Mouse (Mus musculus) cortical plate, adult 2 months (tissue): ENCODE data around the gene Pcolce. TPM values are rescaled to one million over a fixed set of nuclear protein-coding genes. Genes with fewer than 3 reads are reported as not detected.

Experiments
- H3K27ac ChIP-seq: fragments of 200-500 bp; 2 replicates; pipeline ENCODE4 v1.5.1; 2012; ENCODE audit warnings: low read length, control low read depth, inconsistent platforms; ENCODE audit not compliant: insufficient read depth
- H3K4me1 ChIP-seq: fragments of 200-500 bp; 2 replicates; pipeline ENCODE4 v1.6.1; 2011; ENCODE audit warnings: low read length; ENCODE audit not compliant: control insufficient read depth, insufficient read depth
- H3K4me3 ChIP-seq: fragments of 200-500 bp; 2 replicates; pipeline ENCODE4 v1.5.1; 2011; ENCODE audit warnings: mild to moderate bottlenecking, low read length, control low read depth; ENCODE audit not compliant: insufficient read depth
- CTCF ChIP-seq: fragments of 200-500 bp; IDR thresholded peaks from 2 replicates; pipeline ENCODE4 v1.5.1; 2011; ENCODE audit warnings: mild to moderate bottlenecking, control low read depth, low read length; ENCODE audit not compliant: insufficient read depth; ENCODE audit errors: extremely low read depth
- POLR2A ChIP-seq: fragments of 200-500 bp; IDR thresholded peaks from 2 replicates; pipeline ENCODE4 v1.6.1; 2011; ENCODE audit warnings: mild to moderate bottlenecking, low read length, control low read depth; ENCODE audit not compliant: insufficient read depth; ENCODE audit errors: extremely low read depth
- polyA plus RNA-seq: library from polyadenylated mRNA; depleted of rRNA; stranded (reverse); fragments of >200 nt; gene quantifications from 2 replicates; pipeline ENCODE4 v1.2.3, GENCODE M21; 2012

Pcolce gene
- polyA plus RNA-seq, 1 experiment = 13.6 TPM

DNA sequence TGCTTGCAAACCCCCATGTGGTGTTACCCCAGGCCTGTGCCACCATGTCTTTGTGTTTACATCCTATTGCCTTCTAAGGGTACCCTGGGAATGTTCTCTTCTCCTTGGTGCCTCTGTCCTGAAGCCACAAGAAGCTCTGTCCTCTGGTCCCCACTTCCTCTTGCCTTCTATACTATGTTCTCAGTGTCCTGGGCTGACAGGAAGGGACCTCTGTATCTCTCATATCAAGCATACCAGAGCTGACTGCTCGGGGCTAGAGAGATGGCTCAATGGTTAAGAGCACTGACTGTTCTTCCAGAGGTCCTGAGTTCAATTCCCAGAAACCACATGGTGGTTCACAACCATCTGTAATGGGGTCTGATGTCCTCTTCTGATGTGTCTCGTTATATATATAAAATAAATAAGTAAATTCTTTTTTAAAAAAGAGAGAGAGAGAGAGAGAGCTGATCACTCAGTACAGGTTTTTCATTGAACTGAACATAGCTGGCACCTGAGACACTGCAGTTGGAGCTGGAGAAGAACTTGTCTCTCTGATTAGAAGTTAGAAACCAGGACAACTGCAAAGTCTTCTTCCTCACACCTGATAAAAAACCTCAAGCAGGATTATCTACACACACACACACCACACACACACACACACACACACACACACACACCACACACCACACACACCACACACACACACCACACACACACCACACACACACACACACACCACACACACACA, 15.3 kb downstream of the Pcolce start:
- H3K4me3 ChIP-seq = no peak overlapping the region
- no peak overlapping the region for H3K27ac ChIP-seq
- peaks cover 4% of the 10 kb centered on the region for H3K4me1 ChIP-seq
- TF ChIP-seq POLR2A (no peak), CTCF (no peak)

DNA sequence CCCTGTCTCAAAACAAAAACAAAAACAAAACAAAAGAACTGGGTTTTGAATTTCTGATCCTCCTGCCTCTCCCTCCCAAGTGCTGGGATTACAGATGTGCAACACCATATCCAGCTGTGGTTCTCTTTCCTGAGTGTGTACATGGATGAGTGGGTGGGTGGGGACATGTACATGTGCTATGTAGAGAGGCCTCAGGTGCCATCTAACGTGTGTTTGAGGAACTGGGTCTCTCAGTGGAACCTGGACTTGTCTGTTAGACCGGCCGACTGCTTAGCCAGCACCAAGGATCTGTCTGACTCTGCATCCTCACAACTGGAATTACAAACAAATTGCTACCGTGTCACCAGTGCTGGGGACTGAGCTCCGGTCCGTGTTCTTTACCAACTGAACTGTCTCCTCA, 16.0 kb downstream of the Pcolce start:
- Histone ChIP-seq H3K4me3 (no peak overlapping the region), H3K4me1 (peaks cover 4% of the 10 kb centered on the region), H3K27ac (no peak overlapping the region)
- TF ChIP-seq POLR2A (no peak), CTCF (no peak)

GRCm38 (mm10) chr5:137596601-137597261, 16.9 kb downstream of the Pcolce start:
- Histone ChIP-seq H3K27ac (no peak overlapping the region), H3K4me1 (peaks cover 4% of the 10 kb centered on the region), H3K4me3 (no peak overlapping the region; the same call in 1 of the 2 replicates)
- TF ChIP-seq CTCF = no peak
- no peak for TF ChIP-seq POLR2A

DNA sequence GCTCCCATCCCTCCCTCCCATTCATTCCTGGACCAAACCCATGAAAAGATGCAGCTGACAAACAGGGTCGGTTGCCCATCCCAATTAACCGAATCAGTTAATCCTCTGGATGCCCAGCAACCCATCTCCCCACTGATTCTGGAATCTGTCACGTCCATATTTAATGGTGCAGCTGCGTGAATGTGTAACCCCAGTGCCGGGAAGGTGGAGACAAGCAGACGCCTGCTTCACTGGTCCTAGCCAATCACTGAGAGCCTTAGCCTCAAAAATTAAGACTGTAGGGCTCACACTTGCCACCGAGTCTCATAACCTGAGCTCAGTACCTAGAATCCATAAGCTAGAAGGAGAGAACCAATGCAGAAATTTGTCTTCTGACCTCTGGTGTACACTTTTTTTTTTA, 17.7 kb downstream of the Pcolce start:
- TF ChIP-seq POLR2A = no peak
- TF ChIP-seq CTCF = no peak
- Histone ChIP-seq H3K4me3 (no peak overlapping the region), H3K27ac (no peak overlapping the region), H3K4me1 (peaks cover 4% of the 10 kb centered on the region)

DNA sequence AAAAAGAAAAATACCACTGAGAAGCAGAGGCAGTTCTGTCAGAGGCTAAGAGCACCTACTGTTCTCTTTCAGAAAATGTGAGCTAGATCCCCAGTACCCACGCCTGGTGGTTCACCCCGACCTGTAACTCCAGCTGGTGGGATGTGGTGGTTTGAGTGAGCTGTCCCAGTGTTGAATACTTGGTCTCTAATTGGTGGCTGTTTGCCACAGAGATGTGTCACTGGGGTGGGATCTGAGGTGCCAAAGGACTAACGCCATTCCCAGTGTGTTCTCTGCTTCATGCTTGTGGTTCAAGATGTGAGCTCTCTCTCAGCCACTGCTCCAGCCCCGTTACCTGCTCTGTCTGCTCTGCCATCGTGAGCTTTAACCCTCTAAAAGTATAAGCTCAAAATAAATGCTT, 23.1 kb downstream of the Pcolce start:
- TF ChIP-seq CTCF = no peak
- TF ChIP-seq POLR2A = no peak
- no peaks in the 10 kb centered on the region for H3K4me1 ChIP-seq
- H3K4me3 ChIP-seq = no peak overlapping the region
- no peak overlapping the region for H3K27ac ChIP-seq

- Histone ChIP-seq H3K4me3 (no peak overlapping the region), H3K4me1 (no peaks in the 10 kb centered on the region), H3K27ac (no peak overlapping the region)
- TF ChIP-seq POLR2A = no peak
- TF ChIP-seq CTCF = peak; percentile 56
These were observed 28.6 kb downstream of the Pcolce start for GRCm38 (mm10) chr5:137584976-137585375.

- Histone ChIP-seq H3K4me3 (peak overlapping the region; percentile 16), H3K27ac (no peak overlapping the region), H3K4me1 (no peaks in the 10 kb centered on the region)
- TF ChIP-seq POLR2A = no peak; the same call in 1 of the 2 replicates
- no peak for TF ChIP-seq CTCF
These were observed 29.9 kb downstream of the Pcolce start for GRCm38 (mm10) chr5:137583670-137584169.

- Histone ChIP-seq H3K4me3 (no peak overlapping the region), H3K4me1 (no peaks in the 10 kb centered on the region), H3K27ac (no peak overlapping the region)
- TF ChIP-seq POLR2A (no peak), CTCF (no peak)
These were observed 30.9 kb downstream of the Pcolce start for GRCm38 (mm10) chr5:137582702-137583101.

DNA sequence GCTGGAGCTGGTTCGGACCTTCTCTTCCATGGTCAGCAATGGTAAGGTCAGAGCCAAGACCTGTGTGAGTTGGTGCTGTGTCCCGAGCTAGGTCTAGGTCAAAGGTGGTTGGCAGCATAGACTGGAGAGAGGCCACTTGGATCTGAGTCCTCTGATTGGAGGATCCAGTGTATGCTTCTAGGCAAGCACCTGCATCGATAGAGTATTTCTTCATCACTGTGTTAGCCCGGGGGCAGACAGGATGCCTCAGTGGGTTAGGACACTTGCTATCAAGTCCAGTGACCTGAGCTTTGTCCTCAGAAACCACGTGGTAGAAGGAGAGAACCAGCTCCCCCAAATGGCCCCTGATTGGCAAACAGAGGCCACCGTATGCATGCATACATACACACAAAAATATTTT, 33.3 kb downstream of the Pcolce start:
- H3K4me1 ChIP-seq = no peaks in the 10 kb centered on the region
- no peak overlapping the region for H3K4me3 ChIP-seq
- H3K27ac ChIP-seq = no peak overlapping the region
- TF ChIP-seq POLR2A = no peak
- no peak for TF ChIP-seq CTCF

GRCm38 (mm10) chr5:137574470-137574901, 39.1 kb downstream of the Pcolce start:
- H3K4me3 ChIP-seq = peak overlapping the region; percentile 70
- H3K27ac ChIP-seq = no peak overlapping the region
- H3K4me1 ChIP-seq = no peaks in the 10 kb centered on the region; the same call in 1 of the 2 replicates
- TF ChIP-seq POLR2A = peak; percentile 49; the same call in 1 of the 2 replicates
- TF ChIP-seq CTCF = 0 out of 2 replicates have a peak, but pooled peaks have one; percentile 7
